In genomic region chr1:46845221-46845620, GRCm38 (mm10) we compare ENCODE assay signal across 21 mouse cellular contexts. TPM values are rescaled to one million over a fixed set of nuclear protein-coding genes. Genes with fewer than 3 reads are reported as not detected.
DNase-seq lines count a peak whose midpoint lies in the region; ATAC-seq and TF ChIP-seq lines count a peak whose summit lies in the region.
"Had no signal": no experiment of that assay in that cellular context is flagged by ENCODE, and none has a peak within 500 bp of the region (broad histone marks: within the 10 kb centered on the region; RNA-seq: fewer than 3 reads in every experiment).

No protein-coding gene starts in this region.

- ATAC-seq in neural tube, embryonic 15.5 days (ENCODE audit: low FRiP score): no peak
- ATAC-seq: activated CD4-positive, CD25-positive, alpha-beta regulatory T cell, adult 4 months; forebrain, embryonic 15.5 days; Patski had no signal

- no peak overlapping the region for H3K9ac ChIP-seq in neural tube, embryonic 15.5 days (replicated peaks)
- H3K9ac ChIP-seq: embryonic facial prominence, embryonic 13.5 days; forebrain, embryonic 15.5 days; hindbrain, embryonic 14.5 days had no signal

- TF ChIP-seq CTCF in layer of hippocampus, adult 2 months (conservative IDR thresholded peaks at IDR 0.05): peak; percentile 38

- no peaks in the 10 kb centered on the region for H3K27me3 ChIP-seq in neural tube, embryonic 15.5 days (replicated peaks)
- H3K27me3 ChIP-seq: embryonic facial prominence, embryonic 13.5 days; forebrain, embryonic 15.5 days; Patski had no signal

- peak; percentile 7 for DNase-seq in embryo, embryonic 10 days (ENCODE audit: low spot score)
- no peak for DNase-seq in embryo, embryonic 9.5 days (ENCODE audit: extremely low spot score)
- no peak for DNase-seq in layer of hippocampus, adult 2 months (ENCODE audit: low spot score in 2 of 2)
- no peak for DNase-seq in layer of hippocampus, postnatal 10 days (ENCODE audit: low spot score in 2 of 2)
- no peak for DNase-seq in neural tube, embryonic 10.5 days (ENCODE audit: extremely low spot score, low spot score)
- no peak for DNase-seq in adrenal gland, adult 2 months
- DNase-seq: adrenal gland, postnatal 25 days; B cell, adult 2 months; cerebellum, adult 11 months; cerebellum, adult 8-10 months; gastrocnemius, postnatal 10 days; heart, adult 18-20 months; heart, postnatal 10 days; heart, postnatal 4 days had no signal

- no peak overlapping the region for H3K27ac ChIP-seq in layer of hippocampus, adult 2 months
- 0 out of 2 replicates have a peak overlapping the region, but pooled peaks have one; percentile 33 for H3K27ac ChIP-seq in neural tube, embryonic 15.5 days (replicated peaks)
- H3K27ac ChIP-seq: embryonic facial prominence, embryonic 13.5 days; forebrain, embryonic 15.5 days; heart, embryonic 10.5 days; hindbrain, embryonic 14.5 days had no signal

- no peaks in the 10 kb centered on the region for H3K36me3 ChIP-seq in neural tube, embryonic 15.5 days
- H3K36me3 ChIP-seq: embryonic facial prominence, embryonic 13.5 days; forebrain, embryonic 15.5 days; heart, embryonic 10.5 days had no signal

- H3K4me3 ChIP-seq in layer of hippocampus, adult 2 months: no peak overlapping the region
- H3K4me3 ChIP-seq in neural tube, embryonic 15.5 days (replicated peaks): no peak overlapping the region
- H3K4me3 ChIP-seq: embryonic facial prominence, embryonic 13.5 days; forebrain, embryonic 15.5 days; heart, embryonic 10.5 days had no signal

- H3K4me2 ChIP-seq in neural tube, embryonic 15.5 days: no peak overlapping the region
- H3K4me2 ChIP-seq: embryonic facial prominence, embryonic 13.5 days; forebrain, embryonic 15.5 days; hindbrain, embryonic 14.5 days had no signal

- no peaks in the 10 kb centered on the region for H3K9me3 ChIP-seq in neural tube, embryonic 15.5 days (replicated peaks)
- H3K9me3 ChIP-seq: embryonic facial prominence, embryonic 13.5 days; forebrain, embryonic 15.5 days; heart, embryonic 10.5 days had no signal

- WGBS in neural tube, embryonic 15.5 days: 32% methylated on average over 5 of the region's 5 CpGs

- peaks cover 12% of the 10 kb centered on the region for H3K4me1 ChIP-seq in neural tube, embryonic 15.5 days
- H3K4me1 ChIP-seq: heart, embryonic 10.5 days had no signal

RNA-seq across cellular contexts. Expression of gene Slc39a10, which starts 47.4 kb away (rescaled TPM):
- total RNA-seq in layer of hippocampus, adult 2 months (2021): 100 to 1,000 TPM in 1 of 2 experiments, 10 to 100 TPM in 1; 90.9 to 108 TPM
- total RNA-seq in layer of hippocampus, postnatal 10 days (2021): 10 to 100 TPM; 85.2 to 94.1 TPM
- polyA plus RNA-seq in neural tube, embryonic 15.5 days (2015; fragmentation: Nextera tagmentation; extraction: Ambion mirVana): 52.7 and 55.7 TPM in 2 replicates
- total RNA-seq in adrenal gland, adult 2 months (2021): 10 to 100 TPM; 25.5 to 26.6 TPM
- polyA plus RNA-seq in adrenal gland, adult 2 months (2012; rRNA removed): 3.3 and 4.1 TPM in 2 replicates
